Mouse (Mus musculus) adipocyte (in vitro differentiated cells): Measurements from ENCODE around the gene Gm20379.

Experiments used
- DNase-seq: peaks from one replicate; pipeline ENCODE4 v3.0.0-alpha.2; 2016; ENCODE audit warnings: low spot score

The Gm20379 gene

DNA sequence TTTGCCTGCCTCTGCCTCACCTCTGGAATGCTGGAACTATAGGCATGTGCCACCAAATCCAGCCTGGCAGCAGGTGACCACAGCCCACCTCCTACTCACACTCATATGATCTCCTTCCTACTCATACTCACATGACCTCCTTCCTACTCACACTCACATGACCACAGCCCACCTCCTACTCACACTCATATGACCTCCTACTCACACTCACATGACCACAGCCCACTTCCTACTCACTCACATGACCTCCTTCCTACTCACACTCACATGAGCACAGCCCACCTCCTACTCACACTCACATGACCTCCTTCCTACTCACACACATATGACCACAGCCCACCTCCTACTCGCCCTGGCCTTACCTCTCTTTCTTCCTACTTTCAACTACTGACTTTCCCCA lies 31.1 kb downstream of the Gm20379 start:
- no peak for DNase-seq

- DNase-seq = no peak
These were observed 32.1 kb downstream of the Gm20379 start for GRCm38 (mm10) chr13:92337773-92338462.

DNA sequence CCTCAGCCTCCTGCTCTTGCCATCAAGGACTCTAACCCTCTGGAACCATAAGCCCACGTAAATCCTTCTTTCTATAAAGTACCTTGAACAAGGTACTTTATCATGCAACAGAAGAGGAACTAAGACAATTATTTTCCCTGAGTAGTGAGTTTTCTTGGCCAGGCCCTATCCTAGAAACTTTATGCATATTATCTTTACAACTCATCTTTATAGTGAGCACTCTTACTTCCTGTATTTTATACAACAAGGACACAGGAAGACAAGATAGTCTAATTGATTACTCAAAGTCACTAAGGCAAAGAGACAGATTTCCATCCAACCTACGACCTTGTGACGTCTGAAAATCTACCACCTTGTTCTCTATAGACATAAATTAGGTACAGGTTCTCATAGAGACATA lies 34.0 kb downstream of the Gm20379 start:
- no peak for DNase-seq

GRCm38 (mm10) chr13:92344033-92344432 lies 38.3 kb downstream of the Gm20379 start:
- DNase-seq = no peak

DNA sequence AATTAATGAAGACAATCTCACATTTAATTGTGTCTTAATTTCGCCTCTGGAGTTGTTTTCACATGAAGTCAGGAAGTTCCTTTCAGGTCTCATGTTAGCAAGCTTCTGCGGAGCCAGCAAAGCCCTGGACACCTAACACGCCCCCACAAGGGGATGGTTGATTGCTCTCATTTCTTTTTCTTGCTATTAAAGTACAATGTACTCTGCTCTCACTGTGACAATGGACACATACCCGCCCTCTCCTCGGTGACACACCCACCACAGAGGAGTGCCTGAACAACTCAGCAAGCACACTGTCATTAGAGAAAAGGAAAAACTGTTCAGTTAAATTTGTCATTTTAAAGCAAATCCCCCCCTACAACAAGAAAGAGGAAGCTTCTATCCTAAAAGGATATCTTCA lies 40.6 kb downstream of the Gm20379 start:
- DNase-seq = no peak

GRCm38 (mm10) chr13:92351100-92351499 lies 45.3 kb downstream of the Gm20379 start:
- no peak for DNase-seq

DNA sequence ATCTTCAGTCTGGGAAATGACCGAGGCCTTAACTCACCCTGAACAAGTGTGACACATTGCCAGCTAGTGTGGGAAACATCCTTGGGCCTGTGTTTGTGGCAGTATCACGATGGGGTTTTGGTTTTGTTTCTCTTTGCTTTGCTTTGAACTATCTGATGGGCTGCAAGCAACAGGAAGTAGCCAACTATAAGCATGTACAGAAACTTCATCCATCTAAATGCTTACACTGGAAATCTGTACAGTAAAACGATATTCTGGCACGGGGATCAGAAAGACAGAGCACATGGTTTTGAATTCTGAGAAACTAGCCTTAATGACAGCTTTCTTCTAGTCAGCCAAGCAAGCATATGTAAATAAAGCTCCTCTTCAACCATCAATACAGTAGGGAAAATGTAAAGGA lies 48.2 kb downstream of the Gm20379 start:
- DNase-seq = peak; percentile 52

GRCm38 (mm10) chr13:92354456-92355271 lies 48.9 kb downstream of the Gm20379 start, which contains the start of the genes Dhfr and Msh3:
Gene Dhfr (plus strand): TSS chr13:92354726.
Gene Msh3 (minus strand): TSS chr13:92355003.
- peak; percentile 98 for DNase-seq

DNA sequence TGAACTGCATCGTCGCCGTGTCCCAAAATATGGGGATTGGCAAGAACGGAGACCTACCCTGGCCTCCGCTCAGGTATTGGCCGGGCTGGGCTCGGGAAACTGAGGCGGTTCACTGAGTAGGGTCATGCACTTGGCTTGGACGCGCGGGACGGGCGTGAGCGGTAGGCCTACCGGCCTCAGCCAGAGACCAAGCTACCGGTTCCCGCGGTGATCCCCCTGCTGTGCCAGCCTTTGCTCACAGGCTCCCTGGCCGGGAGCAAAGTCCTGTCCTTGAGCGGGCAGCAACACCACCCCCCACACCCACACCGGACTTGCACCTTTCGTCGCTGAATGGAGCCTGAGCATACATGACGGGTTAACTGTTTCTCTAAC lies 49.5 kb downstream of the Gm20379 start:
- no peak for DNase-seq

DNA sequence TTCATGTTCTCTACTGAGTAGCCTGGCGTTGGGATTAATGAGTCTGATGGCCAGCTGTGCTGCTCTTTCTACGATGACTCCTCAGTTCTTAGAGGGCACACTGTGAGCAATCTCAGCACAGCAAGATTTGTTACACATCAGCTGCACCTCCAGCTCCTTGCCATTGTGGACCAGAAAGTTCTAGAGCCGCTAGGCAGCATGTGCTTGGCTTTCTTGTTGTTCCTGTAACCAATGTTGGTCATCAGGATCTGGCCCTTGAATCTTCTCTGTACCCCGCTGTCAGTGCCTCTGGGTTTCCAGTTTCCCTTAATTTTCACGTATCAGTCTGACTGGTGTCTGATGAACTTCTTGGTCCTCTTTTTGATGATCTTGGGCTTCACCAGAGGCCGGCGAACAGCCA lies 50.6 kb downstream of the Gm20379 start:
- no peak for DNase-seq
